Mouse (Mus musculus) CD4-positive, CD25-positive, alpha-beta regulatory T cell, adult 4 months (primary cell): ENCODE results near the gene Nup188. TPM values are rescaled to one million over a fixed set of nuclear protein-coding genes. Genes with fewer than 3 reads are reported as not detected.

Source experiments
- ATAC-seq: one replicate; pipeline ENCODE4 v1.8.0; 2017
- polyA plus RNA-seq, 2 experiments: library from polyadenylated mRNA; unstranded; fragments of 100-300 nt; shearing (Covaris generic); gene quantifications; one replicate each; pipeline ENCODE4 v1.2.1; 2017

Nup188 gene
- polyA plus RNA-seq, 2 experiments from 2014 or later: 23.3 to 44.4 TPM

- no peak for ATAC-seq
These were observed 28.3 kb upstream of the Nup188 start for GRCm38 (mm10) chr2:30257699-30258460.

- peak; percentile 52 for ATAC-seq
These were observed 27.6 kb upstream of the Nup188 start for GRCm38 (mm10) chr2:30258600-30258999.

- ATAC-seq: no peak
These were observed 26.8 kb upstream of the Nup188 start for GRCm38 (mm10) chr2:30259131-30260064.

GRCm38 (mm10) chr2:30261064-30261736 lies 25.0 kb upstream of the Nup188 start:
- no peak for ATAC-seq

GRCm38 (mm10) chr2:30261921-30262839 lies 24.0 kb upstream of the Nup188 start:
- no peak for ATAC-seq

- ATAC-seq: no peak
These were observed 23.3 kb upstream of the Nup188 start for GRCm38 (mm10) chr2:30262840-30263441.

- ATAC-seq: no peak
These were observed 22.4 kb upstream of the Nup188 start for GRCm38 (mm10) chr2:30263811-30264210.

GRCm38 (mm10) chr2:30264671-30265519 lies 21.3 kb upstream of the Nup188 start:
- ATAC-seq: no peak

GRCm38 (mm10) chr2:30265767-30266253 lies 20.4 kb upstream of the Nup188 start, which contains the start of gene Phyhd1:
Phyhd1 (plus strand) TSS chr2:30266203.
- no peak for ATAC-seq

GRCm38 (mm10) chr2:30266392-30266941 lies 19.7 kb upstream of the Nup188 start:
- ATAC-seq: no peak

GRCm38 (mm10) chr2:30267466-30267865 lies 18.7 kb upstream of the Nup188 start:
- no peak for ATAC-seq

GRCm38 (mm10) chr2:30268371-30268770 lies 17.8 kb upstream of the Nup188 start:
- ATAC-seq: no peak

- no peak for ATAC-seq
These were observed 16.8 kb upstream of the Nup188 start for GRCm38 (mm10) chr2:30269241-30269990.

GRCm38 (mm10) chr2:30270134-30270533 lies 16.1 kb upstream of the Nup188 start:
- ATAC-seq: peak; percentile 95

GRCm38 (mm10) chr2:30280743-30281142 lies 5.5 kb upstream of the Nup188 start, which contains the start of gene Gm28038:
Gm28038 (plus strand) TSS chr2:30281043.
- no peak for ATAC-seq

GRCm38 (mm10) chr2:30281651-30282050 lies 4.5 kb upstream of the Nup188 start:
- no peak for ATAC-seq

- no peak for ATAC-seq
These were observed 3.0 kb upstream of the Nup188 start for GRCm38 (mm10) chr2:30283193-30283592.

GRCm38 (mm10) chr2:30285004-30285403 lies 1.2 kb upstream of the Nup188 start:
- ATAC-seq: no peak
